Mouse (Mus musculus) thymus, postnatal 10 days (tissue): ENCODE measurements around the gene Nanos2.
A peak's percentile ranks its signal among the peaks of the same experiment; 100 is the strongest.

ENCODE experiments used
- DNase-seq, 2 experiments: peaks; one replicate each; pipeline ENCODE4 v3.0.0; 2021; ENCODE audit warnings: low spot score in 2 of 2

Gene Nanos2

DNA sequence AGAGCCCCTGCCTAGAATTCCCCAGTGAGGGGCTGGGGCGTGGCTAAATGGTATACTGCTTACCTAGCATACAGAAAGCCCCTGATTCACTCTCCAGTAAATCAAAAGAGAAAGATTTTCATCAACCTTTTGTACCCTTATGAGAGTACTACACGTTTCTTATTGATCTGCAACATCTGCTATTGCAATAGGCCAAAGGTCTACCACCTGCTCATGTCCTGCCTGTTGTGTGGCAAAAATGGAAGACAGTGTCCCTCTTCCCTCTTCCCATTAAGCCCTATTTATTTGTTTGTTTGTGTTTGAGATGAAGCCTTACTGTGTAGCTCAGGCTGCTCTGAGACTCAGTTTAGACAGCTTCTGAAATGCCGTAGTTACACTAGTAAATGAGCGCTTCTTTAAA lies 28.8 kb downstream of the Nanos2 start:
- DNase-seq: no peak

DNA sequence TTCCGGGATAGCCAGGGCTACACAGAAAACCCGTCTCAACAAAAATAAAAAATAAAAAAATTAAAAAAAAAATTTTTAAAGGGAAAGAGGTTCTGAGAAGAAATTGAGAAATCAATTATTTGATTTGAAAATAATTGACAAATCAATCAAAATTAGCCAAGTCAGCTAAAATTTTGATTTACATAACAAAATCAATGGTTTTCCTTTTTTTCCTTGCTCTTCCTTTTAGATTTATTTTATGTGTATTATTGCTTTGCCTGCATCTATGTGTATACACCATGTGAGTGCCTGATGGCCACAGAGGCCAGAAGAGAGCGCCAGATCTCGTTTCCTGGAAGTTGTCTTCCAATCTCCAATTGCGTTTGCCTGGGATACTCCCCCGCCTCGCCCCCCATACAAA lies 30.7 kb downstream of the Nanos2 start:
- DNase-seq: no peak

DNA sequence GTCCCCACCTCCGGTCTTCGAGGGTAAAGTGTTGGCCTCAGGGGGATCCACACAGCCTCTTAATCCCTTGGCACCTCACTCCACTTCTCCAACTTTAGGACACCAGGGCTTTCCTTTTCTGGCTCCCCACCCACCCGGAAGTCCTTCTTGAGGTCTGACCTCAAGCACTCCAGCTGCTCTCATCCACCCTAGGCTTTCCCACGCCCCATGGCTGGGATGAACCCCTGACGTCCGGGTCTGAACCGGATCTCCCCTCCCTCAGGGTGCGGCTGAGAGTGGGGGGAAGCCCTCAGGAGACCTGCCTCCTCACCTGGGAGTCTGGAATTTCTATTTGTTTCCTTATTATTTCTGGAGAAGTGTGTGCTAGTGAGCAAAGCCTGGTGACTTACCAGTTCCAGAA lies 33.8 kb downstream of the Nanos2 start:
- DNase-seq: no peak

DNA sequence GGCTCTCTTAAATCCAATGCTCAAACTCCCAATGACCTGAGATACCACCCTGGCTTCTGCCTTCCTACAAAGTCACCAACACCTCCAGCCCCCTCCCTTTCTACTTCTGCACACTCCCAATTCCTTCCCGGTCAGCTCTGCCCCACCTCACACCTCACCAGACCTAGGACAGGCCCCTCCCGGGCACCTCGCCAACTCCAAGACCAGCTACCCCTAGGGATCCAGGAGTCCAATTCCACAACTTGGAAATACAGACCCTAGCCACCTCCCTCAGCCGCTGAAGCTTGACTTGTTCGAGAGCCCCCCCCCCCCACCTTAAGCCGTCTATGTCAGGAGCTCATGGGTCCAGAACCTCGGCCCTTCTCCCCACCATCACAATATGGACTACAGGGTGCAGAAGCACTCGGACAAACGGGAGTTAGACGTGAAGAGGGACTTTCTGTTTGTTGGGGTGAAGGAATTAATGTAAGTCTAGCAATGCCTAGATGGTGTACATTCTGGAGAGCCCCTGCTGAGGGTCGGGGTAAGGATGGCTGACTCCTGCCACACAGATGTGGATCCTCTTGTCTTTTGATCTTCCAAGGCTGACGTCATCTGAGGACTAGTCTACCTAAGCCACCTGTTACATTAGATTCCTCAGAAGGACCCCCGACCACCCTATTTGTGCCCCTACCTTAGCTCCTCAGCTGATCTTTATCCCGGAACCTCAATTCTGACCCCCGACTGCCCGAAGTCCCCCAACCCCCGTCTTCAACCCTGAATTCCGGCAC lies 35.2 kb downstream of the Nanos2 start:
- DNase-seq: no peak

DNA sequence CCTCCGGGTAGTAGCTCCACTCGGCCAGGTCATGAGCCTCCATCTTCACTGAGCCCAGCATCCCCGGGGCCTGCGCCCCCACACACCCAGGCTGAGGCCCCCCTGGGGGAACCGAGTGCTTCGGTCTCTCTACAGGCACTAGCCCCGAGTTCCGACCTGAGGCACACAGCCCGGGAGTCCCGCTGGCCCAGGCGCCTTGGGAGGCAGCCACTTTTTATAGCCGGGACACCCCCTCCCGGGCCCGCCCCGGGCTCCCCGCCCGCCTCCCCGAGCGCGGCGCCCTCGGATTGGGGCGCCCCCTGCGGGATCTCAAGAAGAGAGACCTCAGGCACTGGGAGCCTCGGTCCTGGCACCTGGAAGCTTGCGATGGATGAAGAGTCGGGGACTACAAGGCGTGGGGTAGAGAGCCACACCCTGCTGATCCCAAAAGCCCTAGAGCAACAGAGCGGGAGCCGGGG lies 36.2 kb downstream of the Nanos2 start, which contains the start of gene Foxa3:
Gene Foxa3, minus strand, starts transcription at position 182 of the 458 bp plus-strand sequence.
- peak; percentile 40 to 52 for DNase-seq

GRCm38 (mm10) chr7:19024096-19024506 lies 36.9 kb downstream of the Nanos2 start, which contains the start of gene Sympk:
Gene Sympk, plus strand, starts transcription at chr7:19024377.
- DNase-seq: peak; percentile 94 to 95

DNA sequence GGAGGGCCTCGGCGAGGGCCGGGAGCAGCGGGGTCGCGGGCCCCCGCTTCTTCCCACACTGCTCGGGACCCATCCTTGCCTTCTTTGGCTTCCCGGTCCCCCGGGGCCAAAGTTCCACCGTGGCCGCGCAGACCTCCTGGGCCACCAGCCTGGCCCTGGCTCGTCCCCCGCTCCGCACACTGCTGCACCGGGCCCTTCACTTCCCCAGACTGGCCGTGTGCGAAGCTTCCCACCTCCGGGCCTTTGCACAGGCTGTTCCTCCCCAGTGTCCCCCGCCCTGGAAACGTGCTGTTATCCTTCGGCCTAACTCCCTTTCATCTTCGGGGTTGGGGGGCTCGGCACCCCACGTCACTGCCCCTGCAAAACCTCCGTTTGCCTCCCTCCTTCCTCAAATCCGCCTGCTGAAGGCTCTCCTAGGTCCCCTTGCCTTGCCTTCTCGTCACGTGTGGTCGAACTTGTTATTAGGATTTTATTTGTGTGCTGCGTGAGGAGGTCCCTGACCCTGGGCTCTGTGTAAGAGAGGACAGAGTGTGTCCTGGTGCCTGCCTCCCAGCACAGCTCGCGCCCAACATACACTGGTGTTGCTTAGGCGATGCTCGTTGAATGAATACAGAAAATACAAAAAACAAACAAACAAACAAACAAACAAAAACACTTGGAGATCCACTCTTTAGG lies 37.5 kb downstream of the Nanos2 start:
- peak in 1 of 2 experiments; percentile 62 for DNase-seq

- no peak for DNase-seq
Observed at GRCm38 (mm10) chr7:19028067-19028466, 40.9 kb downstream of the Nanos2 start.

GRCm38 (mm10) chr7:19029084-19029653 lies 42.0 kb downstream of the Nanos2 start:
- DNase-seq: peak; percentile 33 to 66

GRCm38 (mm10) chr7:19031641-19032040 lies 44.4 kb downstream of the Nanos2 start:
- no peak for DNase-seq
